Mouse (Mus musculus) intestine, embryonic 16.5 days (tissue): ENCODE measurements around the gene Gpr12. TPM values are rescaled to one million over a fixed set of nuclear protein-coding genes. Genes with fewer than 3 reads are reported as not detected.
"Not testable (repeated sequence)": the region's sequence is repeated elsewhere in the genome, so short reads cannot be mapped to it uniquely, and the experiment has no call there.

Experiments used
- ATAC-seq: fragments of 200-750 bp; cut with Nextera tagmentation; 2 replicates; pipeline ENCODE4 v1.8.0; 2017; ENCODE audit warnings: moderate TSS enrichment, moderate library complexity
- H3K27ac ChIP-seq: fragments of 300-500 bp; sonication (generic); 2 replicates; pipeline ENCODE4 v1.5.1; 2014; ENCODE audit warnings: mild to moderate bottlenecking, low read length
- H3K27me3 ChIP-seq: fragments of 300-500 bp; sonication (generic); replicated peaks from 2 replicates; pipeline ENCODE4 v1.6.1; 2014; ENCODE audit warnings: low read length, control low read depth, mixed read lengths; ENCODE audit not compliant: control insufficient read depth, insufficient read depth
- H3K36me3 ChIP-seq: fragments of 300-500 bp; sonication (generic); 2 replicates; pipeline ENCODE4 v1.6.1; 2014; ENCODE audit warnings: low read length, control low read depth; ENCODE audit not compliant: control insufficient read depth, insufficient read depth
- H3K4me1 ChIP-seq: fragments of 300-500 bp; sonication (generic); 2 replicates; pipeline ENCODE4 v1.6.1; 2014; ENCODE audit warnings: low read length, control low read depth, mixed read lengths; ENCODE audit not compliant: control insufficient read depth, insufficient read depth
- H3K4me2 ChIP-seq: fragments of 300-500 bp; sonication (generic); 2 replicates; pipeline ENCODE4 v1.6.1; 2014; ENCODE audit warnings: low read depth, low read length, control low read depth
- H3K4me3 ChIP-seq: fragments of 300-500 bp; sonication (generic); 2 replicates; pipeline ENCODE4 v1.5.1; 2014; ENCODE audit warnings: mild to moderate bottlenecking, low read length
- H3K9ac ChIP-seq: fragments of 300-500 bp; sonication (generic); 2 replicates; pipeline ENCODE4 v1.6.1; 2014; ENCODE audit warnings: low read depth, low read length
- H3K9me3 ChIP-seq: fragments of 300-500 bp; sonication (generic); 2 replicates; pipeline ENCODE4 v1.6.1; 2016; ENCODE audit warnings: low read length, control low read depth; ENCODE audit not compliant: control insufficient read depth
- WGBS: fragments of 180-500 bp; shearing (Covaris S2); extraction: QIAGEN DNeasy Blood & Tissue Kit; methylation state at CpG from one replicate; pipeline ENCODE4 v1.1.7; 2014; 5-methylcytosine and 5-hydroxymethylcytosine counted together
- polyA plus RNA-seq: library from polyadenylated mRNA; unstranded; fragments of >200 nt; fragmentation: Nextera tagmentation; extraction: Ambion mirVana; gene quantifications from 2 replicates; pipeline ENCODE4 v1.2.1, GENCODE M21; 2015

Gene Gpr12
- polyA plus RNA-seq, 1 experiment from 2014 or later = not detected

- WGBS = 82% methylated on average over 6 of the region's 6 CpGs
- H3K36me3 ChIP-seq = not testable (repeated sequence)
Observed at GRCm38 (mm10) chr5:146570179-146570578, 14.9 kb downstream of the Gpr12 start.

GRCm38 (mm10) chr5:146567054-146567453 lies 18.0 kb downstream of the Gpr12 start:
- no peak overlapping the region for H3K9ac ChIP-seq
- no peaks in the 10 kb centered on the region for H3K36me3 ChIP-seq
- H3K4me3 ChIP-seq = no peak overlapping the region
- no peaks in the 10 kb centered on the region for H3K4me1 ChIP-seq
- H3K27ac ChIP-seq = no peak overlapping the region
- no peak overlapping the region for H3K4me2 ChIP-seq
- WGBS = 63% methylated on average over 4 of the region's 4 CpGs
- H3K27me3 ChIP-seq = no peaks in the 10 kb centered on the region
- no peaks in the 10 kb centered on the region for H3K9me3 ChIP-seq
- no peak for ATAC-seq

More at GRCm38 (mm10) chr5:146570179-146570578, 14.9 kb downstream of the Gpr12 start:
- H3K9me3 ChIP-seq, H3K4me3 ChIP-seq, H3K27me3 ChIP-seq, H3K4me1 ChIP-seq, H3K27ac ChIP-seq, ATAC-seq, H3K4me2 ChIP-seq, H3K9ac ChIP-seq: not testable (repeated sequence)

DNA sequence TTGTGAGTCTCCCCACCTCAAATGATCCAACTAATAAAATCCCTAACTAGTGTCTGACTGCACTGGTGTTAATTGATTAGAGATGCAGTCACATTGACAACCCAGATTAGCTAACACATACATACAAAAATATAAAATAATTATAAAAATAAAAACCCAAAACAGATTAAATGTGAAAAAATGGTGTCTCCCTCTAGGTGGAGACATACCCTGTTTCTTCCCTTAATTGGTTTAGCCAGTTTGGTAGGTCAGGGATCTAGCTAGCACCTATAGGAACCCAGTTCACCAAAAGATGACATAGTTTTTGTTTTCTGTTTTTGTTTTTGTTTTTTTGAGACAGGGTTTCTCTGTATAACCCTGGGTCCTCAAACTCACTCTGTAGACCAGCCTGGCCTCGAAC lies 20.8 kb downstream of the Gpr12 start:
- Histone ChIP-seq H3K4me2 (no peak overlapping the region), H3K36me3 (no peaks in the 10 kb centered on the region), H3K27me3 (no peaks in the 10 kb centered on the region), H3K4me3 (no peak overlapping the region), H3K4me1 (no peaks in the 10 kb centered on the region), H3K9ac (no peak overlapping the region), H3K27ac (no peak overlapping the region), H3K9me3 (no peaks in the 10 kb centered on the region)
- WGBS = 87% methylated on average over 1 of the region's 1 CpGs
- no peak for ATAC-seq

DNA sequence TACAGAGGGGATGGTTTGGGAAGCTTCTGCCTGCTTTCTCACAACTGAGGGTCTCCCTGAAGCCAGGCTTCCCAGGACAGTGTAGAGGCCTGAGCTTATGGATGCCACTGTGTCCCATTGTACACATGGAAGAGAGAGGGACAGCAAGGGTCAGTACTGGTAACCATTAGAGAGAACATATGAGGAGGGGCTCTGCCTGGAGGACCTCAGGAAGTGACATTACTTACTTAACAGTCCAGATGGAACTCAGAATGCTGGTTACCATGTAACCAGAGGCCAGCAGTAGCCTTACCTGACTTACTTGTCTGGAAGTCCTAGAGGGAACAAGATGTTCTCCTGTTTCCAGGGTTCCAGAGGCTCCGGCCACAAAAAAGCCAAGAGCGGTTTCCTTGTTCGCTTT lies 29.2 kb downstream of the Gpr12 start, which contains the start of gene Gm3415:
Gene Gm3415, plus strand, starts transcription at position 301 of the 400 bp plus-strand sequence.
- not testable (repeated sequence) for H3K36me3 ChIP-seq, H3K27me3 ChIP-seq, H3K4me2 ChIP-seq, H3K4me3 ChIP-seq, H3K9ac ChIP-seq, ATAC-seq, H3K27ac ChIP-seq, H3K4me1 ChIP-seq, H3K9me3 ChIP-seq
- WGBS = no CpG with 5 or more reads among the region's 3 CpGs

DNA sequence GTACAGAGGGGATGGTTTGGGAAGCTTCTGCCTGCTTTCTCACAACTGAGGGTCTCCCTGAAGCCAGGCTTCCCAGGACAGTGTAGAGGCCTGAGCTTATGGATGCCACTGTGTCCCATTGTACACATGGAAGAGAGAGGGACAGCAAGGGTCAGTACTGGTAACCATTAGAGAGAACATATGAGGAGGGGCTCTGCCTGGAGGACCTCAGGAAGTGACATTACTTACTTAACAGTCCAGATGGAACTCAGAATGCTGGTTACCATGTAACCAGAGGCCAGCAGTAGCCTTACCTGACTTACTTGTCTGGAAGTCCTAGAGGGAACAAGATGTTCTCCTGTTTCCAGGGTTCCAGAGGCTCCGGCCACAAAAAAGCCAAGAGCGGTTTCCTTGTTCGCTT lies 47.7 kb downstream of the Gpr12 start, which contains the start of gene Gm3409:
Gene Gm3409, plus strand, starts transcription at position 301 of the 400 bp plus-strand sequence.
- H3K9me3 ChIP-seq = not testable (repeated sequence)
- 93% methylated on average over 2 of the region's 3 CpGs for WGBS

More for the DNA sequence above, 47.7 kb downstream of the Gpr12 start, which contains the start of gene Gm3409:
- H3K9ac ChIP-seq, H3K27ac ChIP-seq, ATAC-seq, H3K4me3 ChIP-seq, H3K36me3 ChIP-seq, H3K4me1 ChIP-seq, H3K4me2 ChIP-seq, H3K27me3 ChIP-seq: not testable (repeated sequence)

Other genes starting within 250 kb of the Gpr12 start
- gene Wasf3, start 200.3 kb downstream of the Gpr12 start, polyA plus RNA-seq = 1.2 and 1.3 TPM in 2 replicates
- not detected in 2 replicates for gene Gm6408, start 103.3 kb downstream of the Gpr12 start, polyA plus RNA-seq
- gene Gm6370, start 93.9 kb downstream of the Gpr12 start, polyA plus RNA-seq = not detected in 2 replicates
- gene 4930449I24Rik, start 82.8 kb downstream of the Gpr12 start, polyA plus RNA-seq = not detected in 2 replicates
- not detected in 2 replicates for gene Gm3402, start 71.1 kb downstream of the Gpr12 start, polyA plus RNA-seq
- not detected in 2 replicates for gene Gm3404, start 59.4 kb downstream of the Gpr12 start, polyA plus RNA-seq
- not detected in 2 replicates for gene Gm3409, start 47.6 kb downstream of the Gpr12 start, polyA plus RNA-seq
- gene Gm3415, start 29.1 kb downstream of the Gpr12 start, polyA plus RNA-seq = not detected in 2 replicates
- gene Usp12, start 209.8 kb upstream of the Gpr12 start, polyA plus RNA-seq = 26.7 and 33.7 TPM in 2 replicates
- 455 and 503 TPM in 2 replicates for gene Rpl21, start 247.7 kb upstream of the Gpr12 start, polyA plus RNA-seq